20 mouse cellular contexts compared by ENCODE assay signal in genomic region chr7:118667773-118668172, GRCm38 (mm10). TPM values are rescaled to one million over a fixed set of nuclear protein-coding genes. Genes with fewer than 3 reads are reported as not detected.
DNase-seq lines count a peak whose midpoint lies in the region; ATAC-seq and TF ChIP-seq lines count a peak whose summit lies in the region.
"Had no signal": no experiment of that assay in that cellular context is flagged by ENCODE, and none has a peak within 500 bp of the region (broad histone marks: within the 10 kb centered on the region; RNA-seq: fewer than 3 reads in every experiment).

No protein-coding gene starts in this region.

- peak; percentile 2; the same call in 1 of the 2 replicates for TF ChIP-seq CTCF in left cerebral cortex, adult 2 months (IDR thresholded peaks at IDR 0.05)

- 0 out of 2 replicates have a peak, but pooled peaks cover 3% of the 10 kb centered on the region for H3K4me1 ChIP-seq in heart, embryonic 10.5 days

- intact Hi-C loops in left cerebral cortex, adult 2 months (cut with DNase I), result no loop called here
- intact Hi-C loops in left cerebral cortex, postnatal 4 days (cut with DNase I), result no loop called here

- DNase-seq in frontal cortex, postnatal 14 days (ENCODE audit: low spot score in 2 of 2), result no peak
- peak; percentile 53 for DNase-seq in heart, embryonic 10.5 days (ENCODE audit: low spot score)
- no peak for DNase-seq in heart, adult 18-20 months
- DNase-seq in left cerebral cortex, adult 2 months (ENCODE audit: extremely low spot score in 1 of 2, low spot score in 2 of 2), result no peak
- no peak for DNase-seq in left cerebral cortex, postnatal 4 days
- DNase-seq: adrenal gland, adult 2 months; adrenal gland, adult 8-10 months; adrenal gland, postnatal 10 days; adrenal gland, postnatal 14 days; adrenal gland, postnatal 25 days; adrenal gland, postnatal 36 days; B cell, adult 2 months; cerebellum, adult 11 months; cerebellum, adult 11-12 months; cerebellum, adult 18-20 months had no signal

- WGBS in heart, embryonic 10.5 days, result 92% methylated on average over 2 of the region's 2 CpGs

- peaks cover 7% of the 10 kb centered on the region for H3K9me3 ChIP-seq in heart, embryonic 10.5 days
- H3K9me3 ChIP-seq: G1E had no signal

- H3K27ac ChIP-seq in heart, embryonic 10.5 days, result no peak overlapping the region
- H3K27ac ChIP-seq in left cerebral cortex, adult 2 months, result no peak overlapping the region

- peak; percentile 73 for ATAC-seq in frontal cortex, adult (ENCODE audit: low TSS enrichment)
- ATAC-seq: activated CD4-positive, CD25-positive, alpha-beta regulatory T cell, adult 4 months; CD4-positive, CD25-positive, alpha-beta regulatory T cell, adult 4 months; Patski had no signal

- no peaks in the 10 kb centered on the region for H3K36me3 ChIP-seq in heart, embryonic 10.5 days
- H3K36me3 ChIP-seq: G1E had no signal

- peaks cover 71% of the 10 kb centered on the region for H3K27me3 ChIP-seq in heart, embryonic 10.5 days (ENCODE audit: insufficient read depth, poor library complexity, severe bottlenecking)

- H3K4me3 ChIP-seq in heart, embryonic 10.5 days, result no peak overlapping the region
- H3K4me3 ChIP-seq in left cerebral cortex, adult 2 months, result no peak overlapping the region

RNA-seq across cellular contexts. Expression of gene Gde1, which starts 37.8 kb away (rescaled TPM):
- 64.6 and 64.9 TPM in 2 replicates for polyA plus RNA-seq in heart, embryonic 10.5 days (2016; fragmentation: Nextera tagmentation; extraction: Ambion mirVana)
- total RNA-seq in heart, adult 18-20 months (2021), result 10 to 100 TPM; 32.3 to 37.5 TPM
- 100 to 1,000 TPM; 236 to 239 TPM for total RNA-seq in left cerebral cortex, adult 2 months (2021)
- 100 to 1,000 TPM; 154 to 159 TPM for total RNA-seq in left cerebral cortex, postnatal 4 days (2021)

RNA-seq across cellular contexts. Expression of gene Ccp110, which starts 44.6 kb away (rescaled TPM):
- polyA plus RNA-seq in heart, embryonic 10.5 days (2016; fragmentation: Nextera tagmentation; extraction: Ambion mirVana), result 10.2 and 11.3 TPM in 2 replicates
- total RNA-seq in heart, adult 18-20 months (2021), result 1 to 10 TPM; 1.2 to 1.9 TPM
- 10 to 100 TPM; 47.6 to 47.7 TPM for total RNA-seq in left cerebral cortex, adult 2 months (2021)
- total RNA-seq in left cerebral cortex, postnatal 4 days (2021), result 10 to 100 TPM; 40.3 to 43.4 TPM

Comparison
In these comparisons a context has a peak if more than half of its experiments do, and no peak if none do; other contexts are left out.
1. RNA of gene Gde1, which starts 37.8 kb away (total RNA-seq): 236 to 239 TPM in left cerebral cortex, adult 2 months and 154 to 159 TPM in left cerebral cortex, postnatal 4 days; 32.3 to 37.5 TPM in heart, adult 18-20 months; every median in the first group is over 4 times any median in the second.
2. RNA of gene Ccp110, which starts 44.6 kb away (total RNA-seq): 47.6 to 47.7 TPM in left cerebral cortex, adult 2 months and 40.3 to 43.4 TPM in left cerebral cortex, postnatal 4 days; 1.2 to 1.9 TPM in heart, adult 18-20 months; every median in the first group is over 10 times any median in the second.